In the genomic region with DNA sequence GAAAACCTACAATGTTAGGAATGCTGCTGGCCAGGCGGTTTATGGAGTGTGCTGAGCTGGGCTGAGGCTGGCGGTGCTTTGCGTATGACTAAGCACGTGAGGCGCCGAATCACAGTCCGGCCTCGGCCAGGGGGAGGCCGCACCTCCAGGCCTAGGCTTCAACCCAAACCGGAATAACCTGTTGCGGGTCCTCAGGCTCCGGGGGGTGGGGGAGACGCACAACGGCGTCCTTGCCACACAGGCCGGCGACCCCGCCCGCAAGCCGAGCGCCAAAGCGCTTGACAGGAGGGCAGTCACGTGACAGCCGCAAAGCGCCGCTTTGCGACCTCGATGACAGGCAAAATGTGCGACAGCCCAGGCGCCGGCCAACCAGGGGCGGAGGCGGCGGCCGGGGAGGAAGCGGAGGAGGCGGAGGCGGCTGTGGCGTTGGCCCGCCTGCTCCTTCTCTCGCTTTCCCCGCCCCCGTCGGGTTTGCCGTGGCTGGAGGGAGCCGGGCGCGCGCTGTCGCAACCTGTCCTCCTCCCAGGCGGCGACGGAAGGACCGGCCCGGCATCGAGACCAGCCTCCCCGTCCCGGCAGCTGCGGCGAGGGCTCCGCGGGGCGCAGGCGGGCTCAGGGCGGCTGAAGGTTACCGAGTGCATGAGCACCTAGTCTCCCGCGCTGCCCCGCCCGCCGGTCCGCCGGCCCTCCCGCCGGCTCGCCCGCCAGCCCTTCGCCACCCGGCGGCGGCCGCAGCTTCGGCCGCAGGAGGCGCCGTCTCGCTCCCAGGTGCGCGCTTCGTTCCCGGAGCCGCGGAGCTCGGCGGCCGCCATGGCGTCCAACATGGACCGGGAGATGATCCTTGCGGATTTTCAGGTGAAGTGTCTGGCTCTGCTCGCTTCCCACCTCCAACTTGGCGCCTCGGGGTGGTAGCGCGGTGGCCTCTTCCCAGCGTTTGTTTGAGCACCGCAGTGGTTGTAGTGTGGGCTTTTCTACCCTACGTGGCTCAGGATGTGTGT, we compare ENCODE assay signal across 8 mouse cellular contexts. TPM values are rescaled to one million over a fixed set of nuclear protein-coding genes. Genes with fewer than 3 reads are reported as not detected.
DNase-seq lines count a peak whose midpoint lies in the region; ATAC-seq lines count a peak whose summit lies in the region.

A gene (plus strand): TSS at position 371 of the 998 bp plus-strand sequence.

- peak within 1 kb of the TSS; percentile 95 for H3K27ac ChIP-seq in brown adipose tissue, adult 24 weeks (replicated peaks; ENCODE audit: low read depth, low read length)
- peak within 1 kb of the TSS; percentile 95 for H3K27ac ChIP-seq in heart, embryonic 13.5 days (replicated peaks)
- peak within 1 kb of the TSS; percentile 98 for H3K27ac ChIP-seq in liver, embryonic 13.5 days
- peak within 1 kb of the TSS; percentile 97 for H3K27ac ChIP-seq in stomach, embryonic 16.5 days (ENCODE audit: low read length)

- WGBS in heart, embryonic 13.5 days = under 1% methylated on average over 107 of the region's 107 CpGs
- WGBS in liver, embryonic 13.5 days (ENCODE audit: insufficient replicate concordance) = under 1% methylated on average over 99 of the region's 107 CpGs
- WGBS in stomach, embryonic 16.5 days = under 1% methylated on average over 91 of the region's 107 CpGs

- H3K36me3 ChIP-seq in heart, embryonic 13.5 days = no peaks in the 10 kb centered on the region
- H3K36me3 ChIP-seq in liver, embryonic 13.5 days = no peaks in the 10 kb centered on the region
- no peaks in the 10 kb centered on the region for H3K36me3 ChIP-seq in stomach, embryonic 16.5 days (ENCODE audit: control insufficient read depth, insufficient read depth, low read length)

- DNase-seq in CD4-positive, CD25-positive, alpha-beta regulatory T cell, adult 2 months (ENCODE audit: low read depth, low spot score) = peak; percentile 98
- DNase-seq in fat pad, adult 2 months (ENCODE audit: extremely low read depth, low read depth, low spot score) = peak; percentile 67
- DNase-seq in kidney, postnatal 14 days = peak; percentile 99
- peak; percentile 97 for DNase-seq in liver, embryonic 13.5 days
- peak; percentile 97 for DNase-seq in neural tube, embryonic 10.5 days (ENCODE audit: extremely low spot score, low spot score)

- peak within 1 kb of the TSS; percentile 99 for H3K4me3 ChIP-seq in brown adipose tissue, adult 24 weeks (ENCODE audit: insufficient read depth, low read depth, low read length)
- peak within 1 kb of the TSS; percentile 90 for H3K4me3 ChIP-seq in heart, embryonic 13.5 days
- H3K4me3 ChIP-seq in liver, embryonic 13.5 days (replicated peaks) = peak within 1 kb of the TSS; percentile 74
- H3K4me3 ChIP-seq in stomach, embryonic 16.5 days (replicated peaks; ENCODE audit: low read length) = peak within 1 kb of the TSS; percentile 71

- no peaks in the 10 kb centered on the region for H3K27me3 ChIP-seq in heart, embryonic 13.5 days (replicated peaks)
- no peaks in the 10 kb centered on the region for H3K27me3 ChIP-seq in liver, embryonic 13.5 days
- no peaks in the 10 kb centered on the region for H3K27me3 ChIP-seq in stomach, embryonic 16.5 days (ENCODE audit: control insufficient read depth, insufficient read depth, low read length)

- peak within 1 kb of the TSS; percentile 91 for H3K9ac ChIP-seq in heart, embryonic 13.5 days
- peak within 1 kb of the TSS; percentile 86 for H3K9ac ChIP-seq in liver, embryonic 13.5 days
- H3K9ac ChIP-seq in stomach, embryonic 16.5 days (ENCODE audit: low read length) = peak within 1 kb of the TSS; percentile 89

- H3K9me3 ChIP-seq in heart, embryonic 13.5 days = no peaks in the 10 kb centered on the region
- H3K9me3 ChIP-seq in liver, embryonic 13.5 days (replicated peaks) = no peaks in the 10 kb centered on the region
- H3K9me3 ChIP-seq in stomach, embryonic 16.5 days (replicated peaks; ENCODE audit: control insufficient read depth, low read length) = no peaks in the 10 kb centered on the region

- peak; percentile 96 for ATAC-seq in heart, embryonic 13.5 days (ENCODE audit: extremely low read depth, insufficient number of reproducible peaks, low FRiP score, low TSS enrichment)
- peak; percentile 97 for ATAC-seq in liver, embryonic 13.5 days (ENCODE audit: low read depth)
- peak; percentile 97 for ATAC-seq in stomach, embryonic 16.5 days (ENCODE audit: insufficient read depth, low FRiP score)

- peak within 1 kb of the TSS; percentile 85 for H3K4me2 ChIP-seq in heart, embryonic 13.5 days
- peak within 1 kb of the TSS; percentile 84 for H3K4me2 ChIP-seq in liver, embryonic 13.5 days
- H3K4me2 ChIP-seq in stomach, embryonic 16.5 days (ENCODE audit: low read depth, low read length) = peak within 1 kb of the TSS; percentile 74

- H3K4me1 ChIP-seq in brown adipose tissue, adult 24 weeks (ENCODE audit: control insufficient read depth, insufficient read depth, insufficient read length, low read length) = peaks cover 3% of the 10 kb centered on the region; the same call in 1 of the 2 replicates
- peaks cover 11% of the 10 kb centered on the region for H3K4me1 ChIP-seq in heart, embryonic 13.5 days
- peaks cover 30% of the 10 kb centered on the region for H3K4me1 ChIP-seq in liver, embryonic 13.5 days (replicated peaks)
- peaks cover 4% of the 10 kb centered on the region; the same call in 1 of the 2 replicates for H3K4me1 ChIP-seq in stomach, embryonic 16.5 days (ENCODE audit: control insufficient read depth, insufficient read depth, low read length)

RNA-seq across cellular contexts. Expression of the gene that starts here (rescaled TPM):
- 26.6 and 28.3 TPM in 2 replicates for polyA plus RNA-seq in brown adipose tissue, adult 24 weeks (2012; ENCODE audit: insufficient read depth, insufficient read length, missing spikeins)
- polyA plus RNA-seq in heart, embryonic 13.5 days (2015; fragmentation: Nextera tagmentation; extraction: Ambion mirVana) = 18.3 and 20.4 TPM in 2 replicates
- 16.5 and 18.6 TPM in 2 replicates for polyA plus RNA-seq in liver, embryonic 13.5 days (2015; fragmentation: Nextera tagmentation; extraction: Ambion mirVana)
- polyA plus RNA-seq in stomach, embryonic 16.5 days (2015; fragmentation: Nextera tagmentation; extraction: Ambion mirVana) = 16.0 and 17.0 TPM in 2 replicates

Comparison
In these comparisons a context has a peak if more than half of its experiments do, and no peak if none do; other contexts are left out.
1. Peak in every context shown above with its lines: DNase-seq, ATAC-seq, H3K4me3 ChIP-seq and H3K27ac ChIP-seq.